Mouse (Mus musculus) embryonic facial prominence, embryonic 10.5 days (tissue): ENCODE data around the gene Prkce. TPM values are rescaled to one million over a fixed set of nuclear protein-coding genes. Genes with fewer than 3 reads are reported as not detected.

Experiments
- DNase-seq: peaks from one replicate; pipeline ENCODE4 v3.0.0-alpha.2; 2017; ENCODE audit warnings: low spot score
- H3K27ac ChIP-seq: fragments of 300-500 bp; sonication (generic); replicated peaks from 2 replicates; pipeline ENCODE4 v1.5.1; 2016; ENCODE audit warnings: mild to moderate bottlenecking
- H3K27me3 ChIP-seq: fragments of 300-500 bp; sonication (generic); replicated peaks from 2 replicates; pipeline ENCODE4 v1.6.1; 2016; ENCODE audit warnings: low read depth, mild to moderate bottlenecking; ENCODE audit not compliant: poor library complexity, severe bottlenecking
- H3K36me3 ChIP-seq: fragments of 300-500 bp; sonication (generic); replicated peaks from 2 replicates; pipeline ENCODE4 v1.6.1; 2016; ENCODE audit warnings: mild to moderate bottlenecking, moderate library complexity
- H3K4me1 ChIP-seq: fragments of 300-500 bp; sonication (generic); 2 replicates; pipeline ENCODE4 v1.6.1; 2016
- H3K4me3 ChIP-seq: fragments of 300-500 bp; sonication (generic); 2 replicates; pipeline ENCODE4 v1.5.1; 2016; ENCODE audit warnings: mild to moderate bottlenecking, moderate library complexity
- H3K9me3 ChIP-seq: fragments of 300-500 bp; sonication (generic); 2 replicates; pipeline ENCODE4 v1.6.1; 2016; ENCODE audit warnings: mild to moderate bottlenecking
- WGBS: fragments of 180-500 bp; shearing (Covaris S2); methylation state at CpG from one replicate; pipeline ENCODE4 v1.1.7; 2016; 5-methylcytosine and 5-hydroxymethylcytosine counted together
- polyA plus RNA-seq: library from polyadenylated mRNA; unstranded; fragments of >200 nt; fragmentation: Nextera tagmentation; extraction: Ambion mirVana; gene quantifications from 2 replicates; pipeline ENCODE4 v1.2.1, GENCODE M21; 2016

Prkce gene
- polyA plus RNA-seq, 1 experiment from 2014 or later, result 4.2 TPM

DNA sequence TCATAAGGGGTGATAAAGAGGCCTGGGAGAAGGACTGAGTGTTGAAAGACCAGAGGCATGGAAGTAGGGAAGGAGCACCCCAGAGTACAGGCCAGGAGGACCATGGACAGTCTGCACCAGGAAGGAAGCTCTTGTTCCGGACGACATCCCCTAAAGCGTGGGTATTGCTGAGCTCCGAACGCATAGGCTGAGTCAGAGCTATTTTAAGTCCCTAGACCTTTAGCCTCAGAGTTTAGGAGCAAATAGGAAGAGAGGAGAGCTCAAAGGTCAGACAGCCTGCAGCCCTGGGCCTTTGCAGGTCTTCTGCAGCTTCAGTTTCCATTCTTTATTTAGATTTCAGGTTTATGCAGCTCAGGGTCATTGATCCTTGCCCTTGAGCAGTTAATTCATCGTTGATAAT lies 433.5 kb downstream of the Prkce start:
- no peaks in the 10 kb centered on the region; the same call in 1 of the 2 replicates for H3K4me1 ChIP-seq
- H3K9me3 ChIP-seq, result no peaks in the 10 kb centered on the region
- 51% methylated on average over 6 of the region's 6 CpGs for WGBS
- H3K36me3 ChIP-seq, result no peaks in the 10 kb centered on the region
- H3K4me3 ChIP-seq, result no peak overlapping the region
- H3K27me3 ChIP-seq, result no peaks in the 10 kb centered on the region
- no peak for DNase-seq
- no peak overlapping the region for H3K27ac ChIP-seq

- H3K36me3 ChIP-seq, result no peaks in the 10 kb centered on the region
- no peaks in the 10 kb centered on the region for H3K9me3 ChIP-seq
- 86% methylated on average over 2 of the region's 2 CpGs for WGBS
- no peak overlapping the region for H3K27ac ChIP-seq
- DNase-seq, result no peak
- no peak overlapping the region for H3K4me3 ChIP-seq
- H3K27me3 ChIP-seq, result no peaks in the 10 kb centered on the region
- H3K4me1 ChIP-seq, result no peaks in the 10 kb centered on the region; the same call in 1 of the 2 replicates
These were observed 434.3 kb downstream of the Prkce start for GRCm38 (mm10) chr17:86601901-86602300.

- Histone ChIP-seq H3K27me3 (no peaks in the 10 kb centered on the region), H3K9me3 (no peaks in the 10 kb centered on the region), H3K4me3 (no peak overlapping the region), H3K36me3 (no peaks in the 10 kb centered on the region), H3K27ac (no peak overlapping the region), H3K4me1 (peaks cover 12% of the 10 kb centered on the region; the same call in 1 of the 2 replicates)
- DNase-seq, result no peak
- 92% methylated on average over 5 of the region's 5 CpGs for WGBS
These were observed 436.4 kb downstream of the Prkce start for GRCm38 (mm10) chr17:86603848-86604444.

DNA sequence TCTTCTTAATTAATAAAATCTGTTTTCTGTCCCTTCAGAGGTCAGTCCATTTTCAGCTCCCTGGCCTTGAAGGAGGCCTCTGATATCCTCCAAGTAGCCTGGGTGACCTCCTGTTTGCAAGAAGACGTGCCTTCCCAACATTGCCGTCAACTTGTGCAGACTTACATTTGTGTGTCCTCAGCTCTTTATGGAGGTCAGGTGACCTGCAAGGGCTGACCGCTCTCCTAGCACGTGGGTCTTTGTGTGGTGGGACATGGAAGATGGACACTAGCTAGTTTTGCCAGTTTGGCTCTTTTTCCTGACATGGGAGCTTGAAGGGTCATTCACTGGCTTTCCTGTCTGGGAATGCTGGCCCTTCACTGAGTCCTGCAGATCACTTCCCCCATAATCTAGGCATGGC lies 440.4 kb downstream of the Prkce start:
- H3K27ac ChIP-seq, result no peak overlapping the region
- no peaks in the 10 kb centered on the region for H3K27me3 ChIP-seq
- DNase-seq, result no peak
- WGBS, result 69% methylated on average over 4 of the region's 4 CpGs
- no peak overlapping the region for H3K4me3 ChIP-seq
- H3K9me3 ChIP-seq, result no peaks in the 10 kb centered on the region
- H3K36me3 ChIP-seq, result no peaks in the 10 kb centered on the region
- peaks cover 18% of the 10 kb centered on the region; the same call in 1 of the 2 replicates for H3K4me1 ChIP-seq

- Histone ChIP-seq H3K4me1 (peaks cover 26% of the 10 kb centered on the region), H3K36me3 (no peaks in the 10 kb centered on the region), H3K9me3 (no peaks in the 10 kb centered on the region), H3K27ac (no peak overlapping the region), H3K4me3 (no peak overlapping the region), H3K27me3 (no peaks in the 10 kb centered on the region)
- 83% methylated on average over 8 of the region's 8 CpGs for WGBS
- no peak for DNase-seq
These were observed 442.8 kb downstream of the Prkce start for GRCm38 (mm10) chr17:86610271-86610969.

GRCm38 (mm10) chr17:86611772-86612171 lies 444.2 kb downstream of the Prkce start:
- WGBS, result 68% methylated on average over 5 of the region's 5 CpGs
- H3K9me3 ChIP-seq, result no peaks in the 10 kb centered on the region
- H3K27ac ChIP-seq, result no peak overlapping the region
- no peaks in the 10 kb centered on the region for H3K36me3 ChIP-seq
- no peak for DNase-seq
- H3K4me1 ChIP-seq, result peaks cover 26% of the 10 kb centered on the region
- H3K4me3 ChIP-seq, result no peak overlapping the region
- H3K27me3 ChIP-seq, result no peaks in the 10 kb centered on the region

GRCm38 (mm10) chr17:86615592-86616291 lies 448.2 kb downstream of the Prkce start:
- no peak for DNase-seq
- Histone ChIP-seq H3K36me3 (no peaks in the 10 kb centered on the region), H3K4me3 (no peak overlapping the region), H3K9me3 (no peaks in the 10 kb centered on the region), H3K4me1 (peaks cover 38% of the 10 kb centered on the region), H3K27me3 (no peaks in the 10 kb centered on the region), H3K27ac (no peak overlapping the region)
- 89% methylated on average over 13 of the region's 13 CpGs for WGBS

- Histone ChIP-seq H3K4me1 (peaks cover 32% of the 10 kb centered on the region), H3K9me3 (no peaks in the 10 kb centered on the region), H3K4me3 (no peak overlapping the region), H3K36me3 (no peaks in the 10 kb centered on the region), H3K27ac (peak overlapping the region; percentile 71; the same call in 1 of the 2 replicates), H3K27me3 (no peaks in the 10 kb centered on the region)
- 52% methylated on average over 3 of the region's 3 CpGs for WGBS
- no peak for DNase-seq
These were observed 450.1 kb downstream of the Prkce start for GRCm38 (mm10) chr17:86617570-86618237.

DNA sequence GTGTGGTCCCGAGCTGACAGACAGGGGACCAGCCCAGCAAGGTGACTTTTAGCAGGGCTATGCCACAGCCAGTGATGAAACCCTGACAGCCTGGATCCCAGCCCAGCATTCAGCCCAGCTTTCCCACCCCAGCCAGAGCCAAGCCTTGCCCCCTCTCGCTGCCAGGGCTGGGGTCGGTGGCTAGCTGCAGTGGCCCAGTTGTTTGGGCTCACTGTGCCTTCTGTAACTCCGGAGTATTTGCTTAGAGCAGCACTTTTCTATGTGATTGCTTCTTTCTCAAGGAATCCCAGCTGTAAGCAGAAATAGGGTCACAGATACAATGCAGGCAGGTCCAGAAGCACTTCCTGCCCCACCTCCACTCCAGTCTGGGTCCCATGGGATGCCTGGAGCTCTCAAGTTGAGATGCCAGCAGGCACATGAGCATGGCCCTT lies 450.9 kb downstream of the Prkce start:
- Histone ChIP-seq H3K4me1 (peaks cover 34% of the 10 kb centered on the region), H3K36me3 (no peaks in the 10 kb centered on the region), H3K9me3 (no peaks in the 10 kb centered on the region), H3K4me3 (no peak overlapping the region), H3K27ac (peak overlapping the region; percentile 71), H3K27me3 (no peaks in the 10 kb centered on the region)
- DNase-seq, result peak; percentile 41
- WGBS, result 62% methylated on average over 4 of the region's 4 CpGs

GRCm38 (mm10) chr17:86622862-86623261 lies 455.3 kb downstream of the Prkce start:
- no peak overlapping the region for H3K27ac ChIP-seq
- no peak for DNase-seq

DNA sequence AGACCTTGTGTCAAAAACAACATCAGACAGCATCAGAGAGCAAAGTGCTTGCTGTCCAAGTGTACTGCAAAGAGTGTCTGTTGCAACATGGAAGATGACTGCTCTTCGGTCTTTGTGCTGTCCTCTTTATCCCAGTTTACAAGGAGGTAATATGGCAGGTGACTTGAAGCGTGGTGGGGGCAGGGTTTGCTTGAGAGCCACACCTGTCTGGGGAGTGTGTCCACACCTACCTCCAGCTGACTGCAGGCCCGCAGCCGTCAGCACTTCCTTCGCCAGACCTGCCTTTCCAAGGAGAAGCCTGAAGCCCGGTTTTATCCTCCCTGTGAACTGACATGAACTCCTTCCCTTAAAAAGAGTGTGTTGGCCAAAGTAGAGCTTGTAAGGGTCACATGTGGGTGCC lies 458.9 kb downstream of the Prkce start:
- Histone ChIP-seq H3K36me3 (0 out of 2 replicates have a peak, but pooled peaks cover 3% of the 10 kb centered on the region), H3K9me3 (no peaks in the 10 kb centered on the region), H3K4me3 (no peak overlapping the region), H3K4me1 (peaks cover 11% of the 10 kb centered on the region; the same call in 1 of the 2 replicates), H3K27me3 (no peaks in the 10 kb centered on the region), H3K27ac (no peak overlapping the region)
- DNase-seq, result no peak
- 88% methylated on average over 6 of the region's 6 CpGs for WGBS

More at GRCm38 (mm10) chr17:86622862-86623261, 455.3 kb downstream of the Prkce start:
- H3K4me1 ChIP-seq, result peaks cover 24% of the 10 kb centered on the region
- no peaks in the 10 kb centered on the region for H3K9me3 ChIP-seq
- no peak overlapping the region for H3K4me3 ChIP-seq
- 70% methylated on average over 3 of the region's 3 CpGs for whole genome bisulfite sequencing
- H3K36me3 ChIP-seq, result no peaks in the 10 kb centered on the region
- no peaks in the 10 kb centered on the region for H3K27me3 ChIP-seq

DNA sequence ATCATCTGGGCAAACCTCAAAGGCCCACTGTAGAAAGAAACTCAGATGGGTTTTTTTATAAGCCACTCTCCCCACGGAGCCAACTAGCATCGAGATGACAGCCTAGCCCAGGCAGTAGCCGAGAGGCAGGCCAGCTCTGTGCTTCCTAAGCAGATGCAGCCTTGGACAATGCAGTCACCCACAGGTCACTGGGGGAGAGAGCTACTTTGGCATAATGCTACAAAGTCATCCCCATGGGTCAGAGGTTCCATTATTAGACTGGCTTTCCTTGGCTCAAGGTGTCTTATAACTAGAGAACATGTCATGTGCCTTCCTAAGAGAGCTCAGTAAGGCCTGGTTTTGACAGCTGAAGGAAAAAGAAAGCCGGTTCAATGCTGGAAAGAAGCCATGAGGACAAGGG lies 465.5 kb downstream of the Prkce start:
- Histone ChIP-seq H3K4me1 (peaks cover 5% of the 10 kb centered on the region; the same call in 1 of the 2 replicates), H3K27ac (no peak overlapping the region), H3K4me3 (no peak overlapping the region), H3K36me3 (0 out of 2 replicates have a peak, but pooled peaks cover 3% of the 10 kb centered on the region), H3K27me3 (no peaks in the 10 kb centered on the region), H3K9me3 (no peaks in the 10 kb centered on the region)
- no peak for DNase-seq
- whole genome bisulfite sequencing, result 89% methylated on average over 4 of the region's 4 CpGs
